Mouse (Mus musculus): Measurements from ENCODE around the gene Jade3.

Gene Jade3

GRCm38 (mm10) chrX:20548011-20548879, 122.8 kb downstream of the Jade3 start:
- no peak for DNase-seq (ENCODE audit: low spot score in 2 of 2)

DNA sequence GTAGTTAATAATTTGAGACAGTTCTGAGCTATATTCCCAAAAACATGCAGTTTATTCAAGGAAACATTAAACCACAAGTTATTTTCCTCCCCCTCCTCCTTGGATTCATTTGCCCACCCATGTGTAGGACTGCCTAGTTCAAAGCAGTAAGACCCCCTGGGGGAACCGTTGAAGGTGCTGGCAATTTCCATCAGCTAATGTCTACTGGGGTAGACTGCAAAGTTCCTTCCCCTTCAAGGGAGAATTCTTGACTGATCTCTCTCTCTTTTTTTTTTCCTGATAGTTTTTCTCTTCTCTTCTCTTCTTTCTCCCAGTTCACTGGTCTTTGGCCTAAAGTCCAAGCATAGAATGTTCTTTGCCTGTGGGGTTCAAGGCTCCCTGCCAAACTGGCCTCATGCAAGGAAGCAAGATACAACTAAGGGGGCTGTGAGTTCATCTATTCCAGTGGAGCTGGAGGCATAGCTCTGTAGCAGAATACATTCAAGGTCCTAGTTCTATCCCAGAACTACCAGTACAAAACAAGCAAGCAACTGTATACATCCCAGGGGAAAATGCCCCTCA, 123.5 kb downstream of the Jade3 start:
- DNase-seq (ENCODE audit: low spot score in 2 of 2), result no peak

DNA sequence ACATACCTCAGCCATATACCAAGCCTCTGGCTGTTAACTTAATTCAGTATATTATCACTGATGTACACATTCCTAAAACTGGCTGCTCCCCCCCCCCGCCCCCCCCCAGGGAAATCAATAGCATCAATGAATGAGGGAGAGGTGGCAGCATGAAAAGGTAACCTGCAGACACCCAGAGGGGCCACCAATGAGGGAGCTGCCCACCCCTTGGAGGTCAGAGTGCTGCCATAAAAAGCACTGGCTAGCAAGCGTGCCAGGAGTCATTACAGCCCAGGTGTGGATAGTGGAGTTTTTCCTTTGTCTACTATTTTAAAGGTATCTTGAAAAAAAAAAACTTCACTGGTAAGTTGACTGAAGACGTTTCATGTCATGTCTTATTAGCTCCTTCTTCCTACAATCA, 124.0 kb downstream of the Jade3 start, which contains the start of gene Rgn:
Gene Rgn (plus strand): TSS at position 256 of the 400 bp plus-strand sequence.
- no peak for DNase-seq (ENCODE audit: low spot score in 2 of 2)

- DNase-seq (ENCODE audit: low spot score in 2 of 2), result no peak
These were observed 126.7 kb downstream of the Jade3 start for GRCm38 (mm10) chrX:20552199-20552598.

DNA sequence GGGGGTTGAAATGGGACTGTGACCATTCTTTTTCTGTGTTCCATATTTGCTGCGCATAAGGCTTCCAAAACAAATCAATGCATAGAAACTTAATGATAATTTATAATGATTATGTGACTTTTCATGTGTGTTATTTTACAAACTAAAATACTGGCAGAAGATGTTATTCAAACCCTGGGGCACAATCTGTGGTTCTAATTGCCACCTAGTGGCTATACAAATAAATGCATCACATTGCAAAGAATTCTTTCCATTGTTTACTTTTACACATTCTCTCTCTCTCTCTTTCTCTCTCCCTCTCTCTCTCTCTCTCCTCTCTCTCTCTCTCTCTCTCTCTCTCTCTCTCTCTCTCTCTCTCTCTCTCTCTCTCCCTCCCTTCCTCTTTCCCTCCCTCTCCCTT, 136.4 kb downstream of the Jade3 start:
- no peak for DNase-seq (ENCODE audit: low spot score in 2 of 2)

DNA sequence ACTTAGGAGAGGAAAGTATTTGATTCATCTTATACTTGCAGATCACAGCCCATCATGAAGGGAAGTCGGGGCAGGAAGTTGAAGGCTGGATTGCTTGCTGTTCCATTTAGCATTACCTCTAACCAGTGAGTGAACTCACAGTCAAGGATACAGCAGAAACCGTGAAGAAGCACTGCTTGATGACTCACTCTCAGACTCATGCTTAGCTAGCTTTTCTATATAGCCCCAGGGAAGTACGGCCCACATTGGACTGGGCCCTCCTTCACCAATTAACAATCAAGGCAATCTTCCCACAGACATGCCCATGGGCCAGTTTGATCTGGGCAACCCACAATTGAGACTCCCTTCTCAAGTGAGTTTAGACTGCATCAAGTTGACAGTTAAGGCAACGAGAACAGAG, 138.5 kb downstream of the Jade3 start:
- no peak for DNase-seq (ENCODE audit: low spot score in 2 of 2)
